Mouse (Mus musculus): ENCODE data around the gene Armc12. TPM values are rescaled to one million over a fixed set of nuclear protein-coding genes. Genes with fewer than 3 reads are reported as not detected.

Armc12 gene
- polyA plus RNA-seq, 1 experiment from 2014 or later, result not detected

GRCm38 (mm10) chr17:28517441-28517955 is 13.1 kb upstream of the Armc12 start, which contains the start of gene Fkbp5:
Gene Fkbp5, minus strand, starts transcription at chr17:28517527.
- Histone ChIP-seq H3K27me3 (replicated peaks; ENCODE audit: control insufficient read depth, insufficient read depth, low read length) (no peaks in the 10 kb centered on the region), H3K4me1 (replicated peaks; ENCODE audit: control insufficient read depth, insufficient read depth, low read length) (peaks cover 18% of the 10 kb centered on the region; the same call in 1 of the 2 replicates), H3K4me3 (ENCODE audit: low read depth, low read length) (peak within 1 kb of the TSS; percentile 36), H3K9ac (ENCODE audit: low read depth, low read length) (peak within 1 kb of the TSS; percentile 67), H3K9me3 (ENCODE audit: control insufficient read depth) (no peaks in the 10 kb centered on the region), H3K27ac (ENCODE audit: low read depth, low read length) (peak within 1 kb of the TSS; percentile 92), H3K4me2 (replicated peaks; ENCODE audit: low read depth) (peak within 1 kb of the TSS; percentile 68), H3K36me3 (ENCODE audit: control insufficient read depth, insufficient read depth) (no peaks in the 10 kb centered on the region)
- ATAC-seq, result no peak
- no peak for TF ChIP-seq CTCF (IDR thresholded peaks at IDR 0.05; ENCODE audit: low read depth)
- 19% methylated on average over 16 of the region's 16 CpGs for WGBS

- peak overlapping the region; percentile 68 for H3K4me2 ChIP-seq (replicated peaks; ENCODE audit: low read depth)
- H3K9me3 ChIP-seq (ENCODE audit: control insufficient read depth), result no peaks in the 10 kb centered on the region
- WGBS, result under 1% methylated on average over 40 of the region's 46 CpGs
- peak; percentile 63 for ATAC-seq
- peak overlapping the region; percentile 92 for H3K27ac ChIP-seq (ENCODE audit: low read depth, low read length)
- no peaks in the 10 kb centered on the region for H3K36me3 ChIP-seq (ENCODE audit: control insufficient read depth, insufficient read depth)
- peak overlapping the region; percentile 67 for H3K9ac ChIP-seq (ENCODE audit: low read depth, low read length)
- H3K4me3 ChIP-seq (ENCODE audit: low read depth, low read length), result peak overlapping the region; percentile 36
- no peak for TF ChIP-seq CTCF (IDR thresholded peaks at IDR 0.05; ENCODE audit: low read depth)
- peaks cover 12% of the 10 kb centered on the region; the same call in 1 of the 2 replicates for H3K4me1 ChIP-seq (replicated peaks; ENCODE audit: control insufficient read depth, insufficient read depth, low read length)
- H3K27me3 ChIP-seq (replicated peaks; ENCODE audit: control insufficient read depth, insufficient read depth, low read length), result no peaks in the 10 kb centered on the region
These were observed 12.5 kb upstream of the Armc12 start for GRCm38 (mm10) chr17:28517956-28518614.

GRCm38 (mm10) chr17:28518615-28519071 is 12.0 kb upstream of the Armc12 start:
- 28% methylated on average over 8 of the region's 8 CpGs for WGBS
- Histone ChIP-seq H3K9ac (ENCODE audit: low read depth, low read length) (peak overlapping the region; percentile 67; the same call in 1 of the 2 replicates), H3K9me3 (ENCODE audit: control insufficient read depth) (no peaks in the 10 kb centered on the region), H3K4me1 (replicated peaks; ENCODE audit: control insufficient read depth, insufficient read depth, low read length) (peaks cover 12% of the 10 kb centered on the region; the same call in 1 of the 2 replicates), H3K36me3 (ENCODE audit: control insufficient read depth, insufficient read depth) (no peaks in the 10 kb centered on the region), H3K27ac (ENCODE audit: low read depth, low read length) (peak overlapping the region; percentile 92), H3K4me2 (replicated peaks; ENCODE audit: low read depth) (peak overlapping the region; percentile 68), H3K27me3 (replicated peaks; ENCODE audit: control insufficient read depth, insufficient read depth, low read length) (no peaks in the 10 kb centered on the region), H3K4me3 (ENCODE audit: low read depth, low read length) (peak overlapping the region; percentile 36)
- no peak for TF ChIP-seq CTCF (IDR thresholded peaks at IDR 0.05; ENCODE audit: low read depth)
- no peak for ATAC-seq

GRCm38 (mm10) chr17:28519827-28520226 is 10.8 kb upstream of the Armc12 start:
- no peak for ATAC-seq
- Histone ChIP-seq H3K4me3 (ENCODE audit: low read depth, low read length) (no peak overlapping the region), H3K9me3 (ENCODE audit: control insufficient read depth) (no peaks in the 10 kb centered on the region), H3K4me2 (replicated peaks; ENCODE audit: low read depth) (no peak overlapping the region), H3K36me3 (ENCODE audit: control insufficient read depth, insufficient read depth) (no peaks in the 10 kb centered on the region), H3K27me3 (replicated peaks; ENCODE audit: control insufficient read depth, insufficient read depth, low read length) (no peaks in the 10 kb centered on the region), H3K9ac (ENCODE audit: low read depth, low read length) (no peak overlapping the region), H3K27ac (ENCODE audit: low read depth, low read length) (0 out of 2 replicates have a peak overlapping the region, but pooled peaks have one; percentile 86), H3K4me1 (replicated peaks; ENCODE audit: control insufficient read depth, insufficient read depth, low read length) (peaks cover 12% of the 10 kb centered on the region; the same call in 1 of the 2 replicates)
- TF ChIP-seq CTCF (IDR thresholded peaks at IDR 0.05; ENCODE audit: low read depth), result peak; percentile 74
- 90% methylated on average over 3 of the region's 3 CpGs for WGBS

GRCm38 (mm10) chr17:28520561-28520960 is 10.0 kb upstream of the Armc12 start:
- Histone ChIP-seq H3K9ac (ENCODE audit: low read depth, low read length) (no peak overlapping the region), H3K27ac (ENCODE audit: low read depth, low read length) (peak overlapping the region; percentile 86)
- WGBS, result 55% methylated on average over 4 of the region's 4 CpGs

GRCm38 (mm10) chr17:28521071-28521726 is 9.4 kb upstream of the Armc12 start:
- H3K27me3 ChIP-seq (replicated peaks; ENCODE audit: control insufficient read depth, insufficient read depth, low read length), result no peaks in the 10 kb centered on the region
- no peak for ATAC-seq
- peaks cover 10% of the 10 kb centered on the region; the same call in 1 of the 2 replicates for H3K4me1 ChIP-seq (replicated peaks; ENCODE audit: control insufficient read depth, insufficient read depth, low read length)
- WGBS, result 47% methylated on average over 5 of the region's 5 CpGs
- TF ChIP-seq CTCF (IDR thresholded peaks at IDR 0.05; ENCODE audit: low read depth), result no peak
- H3K9ac ChIP-seq (ENCODE audit: low read depth, low read length), result no peak overlapping the region
- no peaks in the 10 kb centered on the region for H3K9me3 ChIP-seq (ENCODE audit: control insufficient read depth)
- no peak overlapping the region for H3K4me3 ChIP-seq (ENCODE audit: low read depth, low read length)
- H3K4me2 ChIP-seq (replicated peaks; ENCODE audit: low read depth), result peak overlapping the region; percentile 89
- peak overlapping the region; percentile 86 for H3K27ac ChIP-seq (ENCODE audit: low read depth, low read length)
- H3K36me3 ChIP-seq (ENCODE audit: control insufficient read depth, insufficient read depth), result no peaks in the 10 kb centered on the region

More at GRCm38 (mm10) chr17:28520561-28520960, 10.0 kb upstream of the Armc12 start:
- Histone ChIP-seq H3K9me3 (ENCODE audit: control insufficient read depth) (no peaks in the 10 kb centered on the region), H3K4me2 (replicated peaks; ENCODE audit: low read depth) (peak overlapping the region; percentile 21), H3K4me1 (replicated peaks; ENCODE audit: control insufficient read depth, insufficient read depth, low read length) (peaks cover 12% of the 10 kb centered on the region; the same call in 1 of the 2 replicates), H3K36me3 (ENCODE audit: control insufficient read depth, insufficient read depth) (no peaks in the 10 kb centered on the region), H3K27me3 (replicated peaks; ENCODE audit: control insufficient read depth, insufficient read depth, low read length) (no peaks in the 10 kb centered on the region), H3K4me3 (ENCODE audit: low read depth, low read length) (no peak overlapping the region)
- TF ChIP-seq CTCF (IDR thresholded peaks at IDR 0.05; ENCODE audit: low read depth), result no peak
- no peak for ATAC-seq
